Mouse (Mus musculus) lung, postnatal 0 days (tissue): ENCODE results near the gene Rras.

Experiments used
- CTCF ChIP-seq: IDR thresholded peaks from 2 replicates; pipeline ENCODE4 v1.5.1; 2016; ENCODE audit warnings: antibody characterized with exemption, mild to moderate bottlenecking
- EP300 ChIP-seq: IDR thresholded peaks from 2 replicates; pipeline ENCODE4 v1.6.1; 2016; ENCODE audit warnings: antibody characterized with exemption, mild to moderate bottlenecking, control low read depth

DNA sequence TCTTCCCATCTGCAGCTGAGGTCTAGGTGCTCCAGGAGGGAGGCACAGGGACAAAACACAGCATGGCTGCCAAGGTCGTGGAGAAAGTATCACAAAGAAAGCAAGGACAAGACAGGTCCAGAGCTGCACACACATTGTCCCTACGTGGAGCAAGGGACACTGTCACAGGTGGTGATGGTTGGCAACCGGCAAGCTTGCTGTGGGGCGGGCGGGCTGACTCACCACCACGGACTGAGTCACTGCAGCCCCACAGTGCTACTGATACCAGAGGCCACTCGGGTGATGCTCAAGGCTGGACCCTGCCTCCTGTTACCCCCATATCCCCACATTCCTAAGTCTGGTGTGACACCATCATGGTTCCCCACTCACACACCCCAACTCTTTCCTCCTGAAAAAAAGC, 15.3 kb upstream of the Rras start:
- no peak for TF ChIP-seq EP300
- TF ChIP-seq CTCF = no peak
